Mouse (Mus musculus): Measurements from ENCODE around the gene Gm21586.
"Not testable (repeated sequence)": the region's sequence is repeated elsewhere in the genome, so short reads cannot be mapped to it uniquely, and the experiment has no call there.

The Gm21586 gene

GRCm38 (mm10) chr4:42439078-42439477 is at the start of gene Gm21586:
Gene Gm21586 (plus strand): TSS chr4:42439378.
- DNase-seq (ENCODE audit: low spot score in 2 of 2), result not testable (repeated sequence)

- DNase-seq (ENCODE audit: low spot score in 2 of 2), result not testable (repeated sequence)
Observed at GRCm38 (mm10) chr4:42466452-42466851, 27.3 kb downstream of the Gm21586 start, which contains the start of gene Gm2163. Gene Gm2163 (plus strand): TSS chr4:42466752.

All from urinary bladder, postnatal 36 days (tissue).